Mouse (Mus musculus) kidney, adult 9 months (tissue): ENCODE measurements around the gene Col18a1.

ENCODE experiments used
- DNase-seq: peaks from one replicate; pipeline ENCODE4 v3.0.0; 2022

Gene Col18a1

DNA sequence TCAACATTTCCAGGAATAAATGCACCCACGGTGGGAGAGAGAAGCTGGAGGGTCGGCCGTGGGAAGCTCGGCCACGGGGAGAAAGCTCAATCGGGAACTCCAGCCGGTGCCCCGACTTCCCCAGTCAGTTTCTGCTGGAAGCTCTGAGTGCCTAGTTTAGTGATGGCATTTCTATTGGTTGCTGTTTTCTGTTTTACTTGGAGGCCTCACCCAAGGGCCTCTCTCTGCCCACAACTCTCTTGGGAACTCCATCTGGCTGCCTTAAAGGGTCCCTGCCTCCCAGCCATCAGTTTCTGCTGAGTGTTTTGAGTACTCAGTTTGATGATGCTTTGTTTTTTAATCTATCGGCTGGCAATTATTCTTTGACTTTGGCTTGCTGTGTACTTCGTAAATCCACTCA, 109.6 kb downstream of the Col18a1 start:
- no peak for DNase-seq

DNA sequence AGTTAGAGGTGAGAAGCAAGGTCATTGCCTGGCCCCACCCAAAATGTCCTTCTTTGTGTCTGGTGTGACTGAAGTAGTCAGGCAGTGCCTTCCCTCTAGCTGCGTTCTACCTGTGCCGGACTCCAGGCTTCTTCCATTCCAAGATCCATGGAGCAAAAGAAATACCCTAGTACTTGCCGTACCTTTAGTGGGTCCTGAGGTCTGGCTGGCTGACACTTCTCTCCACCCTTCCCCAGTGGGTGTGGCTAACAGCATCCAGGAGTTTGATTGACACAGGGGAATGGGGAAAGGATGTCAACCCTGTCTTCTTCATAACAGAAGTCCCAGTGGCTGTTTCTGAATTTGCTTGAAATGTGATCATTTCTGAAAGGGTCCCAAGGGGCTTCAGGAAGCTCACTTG, 117.7 kb downstream of the Col18a1 start:
- no peak for DNase-seq

DNA sequence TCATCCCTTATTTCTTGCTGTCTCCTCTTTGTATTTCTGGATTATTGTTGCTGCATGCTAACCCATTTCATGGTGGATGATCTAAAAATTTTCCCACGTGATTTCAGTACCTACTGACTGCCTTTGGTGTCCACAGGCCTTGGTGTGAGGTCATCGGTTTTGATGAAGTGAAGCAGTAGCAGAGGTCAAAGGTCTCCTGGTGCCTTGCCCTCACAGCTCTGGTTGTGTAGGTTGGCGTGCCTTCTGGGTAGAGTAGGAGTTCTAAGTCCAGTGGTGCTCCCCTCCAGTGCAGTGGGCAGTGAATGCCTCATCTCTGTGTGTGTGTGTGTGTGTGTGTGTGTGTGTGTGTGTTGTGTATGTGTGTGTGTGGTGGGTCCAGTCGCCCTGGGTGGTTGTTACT, 118.2 kb downstream of the Col18a1 start:
- peak; percentile 63 for DNase-seq

DNA sequence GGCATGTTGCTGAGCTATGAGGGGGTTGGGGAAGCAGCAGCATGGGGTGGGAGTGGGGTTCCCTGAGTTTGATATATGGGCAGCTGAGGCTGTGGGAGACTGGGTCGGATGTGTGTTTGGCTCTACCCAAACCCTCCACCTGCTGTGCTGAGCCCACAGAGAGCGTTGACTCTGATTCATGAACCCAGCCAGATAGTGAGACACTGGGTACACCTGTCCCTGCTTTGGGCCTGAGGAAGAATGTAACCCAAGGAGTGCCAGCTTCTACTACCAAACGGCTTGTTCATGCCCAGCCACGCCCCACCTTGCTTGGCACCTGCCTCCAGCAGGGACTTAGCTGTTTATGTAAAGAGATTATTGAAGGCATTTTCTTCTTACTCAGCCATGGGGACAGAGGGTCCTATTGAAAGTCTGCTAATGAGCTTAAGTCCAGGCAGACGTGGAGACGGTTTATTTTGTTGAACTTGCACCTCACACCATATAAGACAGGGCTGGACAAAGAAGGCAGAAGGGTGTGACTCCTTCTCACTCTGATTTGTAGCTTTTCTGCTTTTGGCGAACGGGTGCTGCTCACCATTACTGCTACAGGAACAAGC, 127.7 kb downstream of the Col18a1 start:
- no peak for DNase-seq

DNA sequence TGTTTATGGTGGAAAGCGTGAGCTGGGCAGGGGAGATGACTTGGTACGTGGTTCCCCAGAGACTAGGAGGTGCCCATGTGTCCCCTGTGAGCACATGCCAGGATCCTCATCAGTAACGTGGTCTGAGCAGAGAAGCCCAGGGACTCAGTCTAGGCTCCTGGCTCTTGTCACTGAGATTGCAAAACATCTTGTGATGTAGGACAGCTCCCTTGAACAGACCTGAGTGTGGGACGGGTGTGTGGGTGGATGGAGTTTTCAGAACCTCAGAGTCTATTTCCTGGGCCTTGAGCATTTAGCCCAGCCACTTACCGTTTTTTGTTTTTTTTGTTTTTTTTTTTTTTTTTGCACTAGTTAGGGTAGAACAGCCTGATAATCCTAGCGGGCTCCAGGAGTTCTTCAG, 130.9 kb downstream of the Col18a1 start:
- no peak for DNase-seq

DNA sequence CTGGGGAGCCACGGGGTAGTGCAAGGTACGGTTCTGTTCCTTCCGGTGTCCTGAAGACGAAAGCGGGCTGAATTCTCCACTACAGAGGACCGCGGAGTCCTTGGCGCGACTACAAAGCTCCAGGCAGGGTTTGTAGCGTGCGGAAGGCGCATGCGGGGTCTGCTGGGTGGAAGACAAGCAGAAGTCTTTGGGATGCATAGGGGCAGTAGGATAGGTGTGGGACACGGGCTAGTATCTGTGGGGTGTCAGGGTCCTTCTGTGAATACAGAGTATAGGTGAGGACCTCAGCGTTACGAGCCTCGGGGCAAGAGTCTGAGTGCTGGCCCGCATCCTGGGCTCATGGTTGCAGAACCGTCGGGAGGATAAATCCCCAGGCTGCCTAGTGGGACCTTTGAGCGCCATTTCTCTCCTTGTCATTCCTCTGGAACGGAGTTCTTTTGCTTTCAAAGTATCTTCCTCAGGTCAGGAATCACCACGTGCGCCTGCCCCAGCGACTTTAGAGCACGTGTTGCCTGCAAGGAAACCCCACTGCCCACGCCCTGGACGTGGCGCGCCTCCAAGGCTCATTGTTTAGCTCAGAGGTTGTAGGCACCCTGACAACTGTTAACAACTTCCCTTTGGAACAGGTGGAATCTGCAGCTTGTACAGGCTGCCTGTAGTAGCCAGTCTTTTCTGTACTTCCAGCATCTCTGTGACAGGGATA, 132.9 kb downstream of the Col18a1 start:
- peak; percentile 75 for DNase-seq

DNA sequence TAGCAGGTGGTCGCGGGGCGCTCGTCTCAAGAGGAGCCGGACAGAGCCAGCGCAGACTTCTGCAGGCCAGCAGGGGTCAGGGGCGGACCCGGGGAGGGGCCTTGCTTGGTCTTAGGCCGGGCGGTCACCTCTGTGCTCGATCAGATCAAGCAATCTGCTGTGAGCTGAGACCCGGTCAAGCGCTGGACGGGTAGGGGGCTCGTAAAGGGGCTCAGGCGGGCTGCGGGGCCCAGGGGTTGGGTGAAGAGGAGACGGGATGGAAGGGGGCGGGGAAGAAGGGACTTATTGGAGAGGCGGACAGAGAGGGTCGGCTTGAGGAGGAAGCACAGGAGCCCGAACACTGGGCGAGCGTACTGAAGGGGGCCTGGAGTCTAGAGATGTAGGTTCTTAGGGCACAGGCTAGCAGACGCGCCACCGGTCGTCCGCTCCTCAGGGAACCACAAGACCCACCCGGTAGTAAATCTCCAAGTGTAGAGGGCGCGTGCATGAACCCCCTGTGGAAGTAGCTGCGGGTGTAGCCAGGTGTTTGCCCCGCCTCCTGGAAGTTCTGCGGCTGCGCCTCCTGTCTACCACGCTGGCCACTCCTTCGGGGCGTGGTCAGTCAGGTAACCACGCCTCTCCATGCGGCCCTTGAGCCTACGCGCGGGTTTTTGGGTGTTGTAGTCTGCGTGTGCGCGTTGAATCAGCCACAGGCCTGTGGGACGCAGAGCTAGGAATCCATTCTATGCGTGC, 133.6 kb downstream of the Col18a1 start:
- peak; percentile 97 for DNase-seq

DNA sequence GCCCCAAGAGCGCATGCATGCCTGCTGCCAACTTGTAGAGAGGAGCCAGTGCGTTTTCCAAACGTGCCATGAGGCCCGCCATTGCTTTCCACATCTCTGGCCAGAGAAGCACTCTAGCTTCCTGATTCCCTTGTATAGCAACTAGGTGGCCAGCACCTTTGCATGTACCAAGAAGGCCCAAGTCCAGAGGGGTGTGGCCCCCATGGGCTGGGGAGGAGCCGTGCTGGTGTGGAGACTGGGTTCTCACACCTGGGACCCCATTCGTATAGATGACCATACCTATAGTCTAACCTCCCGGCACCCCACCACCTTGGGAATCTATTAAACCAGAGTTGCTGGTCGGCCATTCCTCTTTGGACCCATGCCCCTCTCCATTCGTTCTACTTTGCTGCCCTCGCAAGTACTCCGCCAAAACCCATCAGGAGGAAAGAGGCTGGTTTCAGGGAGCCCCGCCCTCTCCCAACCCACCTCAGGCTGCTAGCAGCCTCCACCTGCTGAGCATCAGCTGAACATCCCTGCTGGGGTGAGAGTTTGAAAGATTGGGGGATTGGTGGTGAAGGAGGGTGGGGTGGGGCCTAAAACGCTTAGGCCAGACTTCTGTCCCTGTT, 134.5 kb downstream of the Col18a1 start, which contains the start of gene Slc19a1:
TSS of gene Slc19a1 (plus strand) at position 474 of the 608 bp plus-strand sequence.
- DNase-seq: peak; percentile 80

DNA sequence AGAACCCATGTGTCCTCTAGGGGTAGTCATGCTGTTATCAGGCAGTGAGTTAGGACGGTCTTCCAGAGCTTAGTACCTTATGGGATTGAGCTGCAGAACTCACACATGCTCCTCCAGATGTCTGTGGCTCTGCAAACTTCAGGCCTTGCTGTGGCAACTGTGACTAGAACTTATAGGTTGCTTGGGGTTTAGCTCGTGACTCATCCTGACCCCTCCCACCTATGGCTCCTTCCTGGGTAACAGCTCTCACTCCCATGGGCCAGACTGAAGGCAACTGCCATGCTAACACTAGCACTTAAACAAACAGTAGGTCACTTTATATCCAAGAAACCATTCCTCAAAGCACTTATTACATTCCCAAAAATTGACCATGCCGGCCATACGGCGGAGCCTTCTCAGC, 135.7 kb downstream of the Col18a1 start:
- no peak for DNase-seq

DNA sequence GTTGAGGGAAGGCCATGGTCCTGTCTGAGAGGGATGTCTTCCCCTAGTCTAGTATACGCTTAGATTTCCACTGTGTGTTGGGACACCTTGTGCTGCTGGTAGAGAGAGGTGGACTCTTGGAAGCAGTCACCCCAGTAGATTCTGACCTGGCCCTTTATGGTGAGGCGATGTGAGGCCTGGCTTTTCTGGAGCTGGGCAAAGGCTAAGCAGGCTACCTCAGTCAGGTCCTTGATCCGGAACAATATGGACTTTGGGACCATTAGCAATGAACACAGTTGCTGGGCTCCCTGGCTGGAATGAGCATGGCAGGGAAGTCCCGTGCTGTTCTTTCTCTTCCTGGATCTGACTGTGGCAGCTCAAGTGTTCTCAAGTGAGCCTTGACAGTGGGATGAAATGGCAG, 136.6 kb downstream of the Col18a1 start:
- peak; percentile 90 for DNase-seq

DNA sequence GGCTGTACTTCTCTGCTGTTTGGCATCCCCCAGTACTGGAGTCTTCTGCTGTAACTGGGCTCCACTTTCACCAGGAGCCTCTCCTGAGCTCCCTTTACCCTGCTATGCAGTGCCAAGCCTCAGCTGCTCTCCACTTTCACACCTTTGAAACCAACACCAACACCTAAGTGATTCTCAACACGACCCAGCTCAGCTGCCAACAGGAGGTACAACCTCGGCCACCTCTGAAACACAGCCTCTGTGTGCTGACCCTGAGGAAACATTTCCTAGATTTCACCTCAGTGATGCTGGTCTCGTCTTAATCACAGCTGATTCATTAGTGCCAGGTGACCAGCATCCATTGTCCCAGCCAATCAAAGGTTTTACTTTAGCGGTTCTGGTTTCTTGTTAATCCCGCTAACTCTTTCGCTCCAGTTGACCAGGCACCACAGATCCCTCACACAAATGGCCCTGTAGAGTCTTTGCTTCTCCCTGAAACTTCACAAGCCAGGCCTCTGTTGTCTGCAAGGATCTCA, 137.5 kb downstream of the Col18a1 start:
- peak; percentile 69 for DNase-seq

DNA sequence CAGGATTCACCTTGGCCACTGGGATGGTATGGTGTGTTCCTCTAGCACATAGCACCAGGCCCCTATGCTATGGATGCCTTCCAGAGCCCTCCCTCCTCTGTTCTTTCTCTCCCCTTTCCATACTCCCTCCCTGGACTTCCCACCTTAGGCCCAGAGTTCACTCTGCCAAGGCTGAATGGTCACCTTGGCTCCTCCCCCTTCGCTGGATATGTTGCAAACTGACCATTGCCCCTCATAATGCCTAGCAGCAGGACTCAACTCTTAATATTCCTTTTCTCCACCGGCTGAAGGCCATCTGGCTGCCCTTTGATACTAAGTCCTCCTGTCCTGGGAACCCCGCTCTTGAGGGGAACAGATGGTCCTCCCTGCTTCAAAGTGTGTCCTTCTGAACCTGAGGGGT, 139.4 kb downstream of the Col18a1 start:
- DNase-seq: peak; percentile 96

DNA sequence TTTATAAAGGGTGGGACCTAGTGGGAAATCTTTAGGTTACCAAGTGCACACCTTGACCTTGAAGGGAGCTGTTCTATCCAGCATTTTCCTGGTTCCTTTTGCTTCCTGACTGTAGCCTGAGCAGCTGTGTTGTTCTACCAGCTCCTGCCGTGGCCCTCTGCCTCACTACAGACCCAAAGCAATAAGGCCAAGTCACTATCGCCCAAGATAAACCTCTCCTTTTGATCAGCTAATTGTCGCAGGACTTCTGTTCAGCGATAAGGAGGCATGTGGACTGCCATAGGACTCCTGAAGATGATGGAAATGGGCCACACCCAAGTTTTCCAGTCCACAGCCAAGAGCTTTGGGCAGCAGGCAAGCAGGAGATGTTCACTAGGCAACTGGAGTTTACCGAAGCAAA, 142.1 kb downstream of the Col18a1 start:
- DNase-seq: no peak

DNA sequence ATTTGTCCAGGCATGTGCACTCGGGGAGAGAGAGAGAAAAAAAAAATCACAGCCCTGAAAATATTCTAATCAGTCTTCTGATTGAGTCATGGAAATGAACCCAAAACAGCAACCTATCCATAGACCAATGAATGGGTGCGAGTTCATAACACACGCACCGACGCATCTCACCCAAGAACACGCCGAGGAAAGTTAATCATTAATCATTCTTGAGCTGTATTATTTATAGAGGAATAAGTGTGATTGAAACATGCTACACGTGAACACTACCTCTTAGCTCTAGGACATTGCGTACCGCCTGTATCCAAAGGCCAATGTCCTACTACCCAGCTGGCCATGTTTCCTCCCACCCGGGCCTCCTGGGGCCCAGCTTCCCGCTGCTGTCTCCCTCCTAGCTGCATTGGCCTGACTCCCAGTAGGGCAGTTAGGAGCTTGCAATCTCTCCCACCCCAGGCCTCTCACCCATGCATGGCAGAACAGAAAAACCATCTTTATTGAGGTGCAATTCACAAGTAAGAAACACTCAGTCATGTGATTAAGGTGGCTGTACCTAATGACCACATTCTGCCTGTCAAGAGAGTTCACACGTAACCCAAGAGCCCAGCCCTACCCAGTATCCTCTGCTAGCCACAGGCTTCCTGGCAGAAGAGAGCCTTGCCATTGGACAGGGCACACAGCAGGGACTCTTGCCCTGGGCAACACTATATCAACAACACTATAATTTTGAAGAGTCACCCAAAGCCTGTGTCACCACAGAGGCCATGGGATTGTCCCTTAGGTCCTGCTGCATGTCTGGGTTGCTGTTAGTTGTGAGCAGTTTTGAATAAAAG, 143.8 kb downstream of the Col18a1 start:
- peak; percentile 92 for DNase-seq

DNA sequence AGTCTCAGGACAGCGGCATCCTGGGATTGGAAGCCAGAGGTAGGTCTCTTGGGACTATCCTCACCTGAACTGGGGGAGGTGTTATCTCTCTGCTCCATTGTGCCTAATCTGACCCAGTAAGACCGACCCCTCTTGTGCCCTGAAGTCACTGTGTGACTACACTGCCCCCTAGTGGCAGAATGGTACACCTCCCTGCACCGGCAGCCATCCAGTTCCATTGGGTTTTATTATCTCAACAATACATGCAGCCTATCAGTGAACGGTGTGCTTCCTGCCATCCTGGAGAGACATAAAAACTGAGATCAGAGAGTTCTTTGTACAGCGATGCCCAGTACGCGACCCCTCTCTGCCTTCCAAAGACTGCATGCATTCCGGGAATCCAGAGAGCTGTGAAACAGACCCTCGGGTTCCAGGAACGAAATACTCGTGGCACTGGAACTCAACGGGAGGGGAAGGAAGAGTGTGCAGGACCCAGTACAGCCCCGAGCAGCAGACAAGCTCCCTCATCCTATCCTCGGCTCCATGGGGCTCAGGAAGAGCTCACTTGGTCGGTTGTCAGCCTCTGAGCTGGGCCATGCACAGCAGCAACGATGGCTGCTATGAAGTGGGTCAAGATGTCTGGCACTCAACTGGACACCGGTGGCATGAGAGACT, 144.8 kb downstream of the Col18a1 start:
- DNase-seq: peak; percentile 87

DNA sequence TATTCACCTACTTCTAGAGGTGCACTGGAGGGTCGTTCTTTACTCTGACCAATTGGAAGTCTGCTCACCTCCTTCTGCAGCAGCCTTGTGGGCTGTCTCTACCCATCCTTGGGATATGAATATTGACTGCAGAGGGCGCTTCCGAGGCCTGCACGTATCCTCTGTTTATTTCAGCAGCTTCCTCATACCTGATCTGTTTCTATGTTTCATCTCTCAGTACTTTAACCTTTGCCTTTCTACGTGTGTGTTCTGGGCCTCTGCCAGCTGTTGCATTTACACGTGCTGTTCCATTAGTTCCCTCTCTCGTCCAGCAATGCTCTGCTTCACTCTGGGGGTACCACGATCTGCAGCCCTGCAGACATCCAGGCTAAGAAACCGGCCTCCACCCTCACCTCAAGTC, 148.7 kb downstream of the Col18a1 start:
- peak; percentile 58 for DNase-seq

DNA sequence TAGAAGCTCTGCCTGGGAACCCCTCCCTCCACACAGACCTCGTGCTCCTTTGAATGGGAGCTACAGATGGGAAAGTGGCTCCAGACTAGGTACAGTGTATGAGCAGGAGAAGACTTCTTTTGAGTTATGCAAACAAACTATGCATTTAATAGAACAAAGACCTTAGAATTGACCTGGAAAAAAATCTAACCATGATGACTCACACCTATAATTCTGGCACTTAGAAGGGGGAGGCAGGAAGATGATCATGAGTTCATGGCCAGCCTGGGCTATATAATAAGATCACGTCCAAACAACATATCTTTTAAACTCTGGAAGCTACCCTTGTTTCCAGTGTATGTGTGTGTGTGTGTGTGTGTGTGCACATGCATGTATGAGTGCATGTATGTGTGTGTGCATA, 149.3 kb downstream of the Col18a1 start:
- DNase-seq: no peak

DNA sequence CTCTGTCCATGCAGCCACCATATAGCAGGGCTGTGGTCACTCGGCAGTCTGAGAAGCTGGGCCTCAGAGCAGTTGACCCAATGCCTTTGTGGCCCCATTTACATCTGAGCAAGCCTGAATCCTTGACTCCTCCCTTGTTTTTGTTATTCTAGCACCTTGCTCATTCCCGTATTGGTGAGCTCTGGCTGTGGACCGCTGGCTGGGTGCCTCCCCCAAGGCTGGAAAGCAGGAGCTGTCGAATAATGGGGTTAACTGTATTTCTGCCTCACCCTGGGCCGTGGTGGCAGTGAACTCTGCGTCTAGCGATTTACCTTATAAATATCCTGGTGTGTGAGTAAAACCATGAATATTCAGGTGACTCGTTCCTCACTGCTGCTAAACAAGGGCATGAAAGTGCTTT, 149.8 kb downstream of the Col18a1 start:
- DNase-seq: no peak

DNA sequence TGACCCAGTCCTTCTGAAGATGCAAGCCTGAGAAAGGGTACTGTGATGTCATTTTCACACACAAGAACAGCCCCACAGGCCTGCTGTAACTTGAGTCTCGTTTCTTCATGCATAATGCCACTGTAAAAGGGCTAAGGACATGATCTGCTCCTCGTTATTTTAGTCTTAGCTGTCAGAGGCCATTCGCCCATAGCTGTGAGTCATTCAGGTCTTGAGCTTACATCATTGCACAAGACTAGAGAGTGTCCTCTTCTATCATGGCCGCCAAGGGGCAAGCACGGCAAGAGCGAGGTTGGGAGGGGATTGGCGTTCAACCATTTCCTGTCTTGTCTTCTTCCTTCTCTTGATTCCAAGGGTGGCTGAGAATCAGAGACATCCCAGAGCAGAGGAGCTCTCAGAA, 150.3 kb downstream of the Col18a1 start:
- no peak for DNase-seq

DNA sequence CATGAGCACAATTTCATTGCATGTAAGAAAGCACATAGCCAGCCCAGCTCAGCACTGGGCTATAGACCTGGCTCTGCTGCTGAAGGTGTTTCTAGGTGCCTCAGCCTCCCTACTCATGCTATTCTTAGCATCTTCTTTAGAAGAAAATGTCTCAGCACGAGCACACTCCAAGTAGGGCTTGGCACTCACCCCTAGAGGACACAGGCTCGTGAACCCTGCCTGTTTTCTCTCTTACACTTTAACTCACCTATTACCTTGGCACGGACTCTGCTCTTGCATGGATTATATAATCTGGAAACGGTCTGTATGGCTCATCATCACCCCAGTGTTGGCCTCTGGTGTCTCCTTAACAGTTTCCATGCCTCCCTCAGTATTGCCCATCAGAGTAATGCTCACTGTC, 154.7 kb downstream of the Col18a1 start:
- DNase-seq: peak; percentile 93

DNA sequence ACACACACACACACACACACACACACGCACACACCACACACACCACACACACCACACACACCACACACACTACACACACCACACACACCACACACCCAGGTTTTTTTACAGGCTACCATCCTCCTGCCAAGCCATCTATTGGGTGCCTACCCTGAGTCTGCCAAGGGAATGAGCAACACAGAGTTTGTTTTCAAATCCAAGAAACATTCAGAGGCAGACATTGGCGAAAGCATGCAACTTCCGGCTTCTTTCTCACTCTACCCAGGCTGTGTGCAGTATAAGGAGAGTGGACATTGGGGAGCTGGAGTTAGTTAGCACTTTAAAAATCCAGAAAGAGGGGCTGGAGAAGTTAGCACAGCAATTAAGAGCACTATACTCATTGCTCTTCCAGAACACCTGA, 157.7 kb downstream of the Col18a1 start:
- no peak for DNase-seq

DNA sequence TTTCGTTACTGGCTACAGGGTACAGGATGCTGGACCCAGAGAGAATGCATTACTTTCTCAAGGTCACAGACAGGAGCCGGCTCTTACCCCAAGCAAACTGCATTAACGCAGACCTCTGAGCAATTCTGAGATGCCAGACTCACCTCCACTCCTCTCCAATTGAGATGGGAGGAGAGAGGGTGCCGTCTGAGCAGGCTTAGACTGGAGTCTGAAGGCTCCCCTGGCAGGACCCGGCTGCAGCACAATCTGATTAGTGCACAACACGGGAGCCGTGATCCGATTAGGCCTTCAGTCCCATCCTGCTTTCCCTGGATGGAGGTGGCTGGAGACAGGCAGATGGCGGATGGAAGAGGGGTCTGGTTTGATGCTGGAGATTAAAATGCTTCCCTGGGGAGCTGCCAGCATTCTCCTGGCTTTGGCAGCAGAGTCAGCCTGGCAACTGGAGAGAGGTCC, 158.2 kb downstream of the Col18a1 start:
- peak; percentile 72 for DNase-seq
